Mouse (Mus musculus): ENCODE measurements around the gene Atat1. TPM values are rescaled to one million over a fixed set of nuclear protein-coding genes. Genes with fewer than 3 reads are reported as not detected.

Atat1 gene
- polyA plus RNA-seq, 1 experiment from 2014 or later: 369 TPM

DNA sequence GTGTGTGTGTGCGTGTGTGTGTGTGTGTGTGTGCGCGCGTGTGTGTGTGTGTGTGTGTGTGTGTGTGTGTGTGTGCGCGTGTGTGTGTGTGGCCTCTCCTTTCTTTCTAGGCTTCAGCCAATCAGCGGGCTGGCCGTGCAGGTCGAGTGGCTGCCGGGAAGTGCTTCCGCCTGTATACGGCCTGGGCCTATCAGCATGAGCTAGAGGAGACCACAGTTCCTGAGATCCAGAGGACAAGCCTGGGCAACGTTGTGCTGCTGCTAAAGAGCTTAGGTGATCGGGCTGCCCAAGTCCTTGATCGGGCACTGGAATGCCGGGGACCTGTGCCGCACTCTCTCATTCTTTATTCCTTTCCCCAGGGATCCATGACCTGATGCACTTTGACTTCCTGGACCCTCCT lies 22.1 kb downstream of the Atat1 start:
- Histone ChIP-seq H3K27ac (replicated peaks) (no peak overlapping the region), H3K4me1 (replicated peaks) (no peaks in the 10 kb centered on the region), H3K4me3 (no peak overlapping the region), H3K36me3 (peaks cover 98% of the 10 kb centered on the region), H3K9me3 (no peaks in the 10 kb centered on the region), H3K9ac (no peak overlapping the region), H3K4me2 (no peak overlapping the region), H3K27me3 (no peaks in the 10 kb centered on the region)
- no peak for ATAC-seq (ENCODE audit: low read depth)
- 86% methylated on average over 11 of the region's 17 CpGs for WGBS

DNA sequence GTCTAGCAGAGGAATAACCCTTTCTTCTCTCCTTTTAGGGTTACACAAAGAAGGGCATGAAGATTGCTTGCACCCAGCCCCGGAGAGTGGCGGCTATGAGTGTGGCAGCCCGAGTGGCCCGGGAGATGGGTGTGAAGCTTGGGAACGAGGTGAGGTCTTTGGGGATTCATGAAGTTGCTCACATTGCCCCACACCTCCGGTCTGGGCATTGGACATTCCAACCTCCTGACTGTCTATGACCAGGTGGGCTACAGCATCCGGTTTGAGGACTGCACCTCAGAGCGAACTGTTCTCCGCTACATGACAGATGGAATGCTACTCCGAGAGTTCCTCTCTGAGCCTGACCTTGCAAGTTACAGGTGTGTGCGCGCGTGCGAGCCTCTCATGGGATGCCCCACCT lies 26.1 kb downstream of the Atat1 start:
- H3K9me3 ChIP-seq: no peaks in the 10 kb centered on the region
- H3K4me3 ChIP-seq: no peak overlapping the region
- H3K4me2 ChIP-seq: no peak overlapping the region
- peaks cover 74% of the 10 kb centered on the region for H3K36me3 ChIP-seq
- no peak overlapping the region for H3K27ac ChIP-seq (replicated peaks)
- WGBS: 93% methylated on average over 14 of the region's 14 CpGs
- H3K9ac ChIP-seq: no peak overlapping the region
- ATAC-seq (ENCODE audit: low read depth): no peak
- peaks cover 15% of the 10 kb centered on the region for H3K4me1 ChIP-seq (replicated peaks)
- no peaks in the 10 kb centered on the region for H3K27me3 ChIP-seq

DNA sequence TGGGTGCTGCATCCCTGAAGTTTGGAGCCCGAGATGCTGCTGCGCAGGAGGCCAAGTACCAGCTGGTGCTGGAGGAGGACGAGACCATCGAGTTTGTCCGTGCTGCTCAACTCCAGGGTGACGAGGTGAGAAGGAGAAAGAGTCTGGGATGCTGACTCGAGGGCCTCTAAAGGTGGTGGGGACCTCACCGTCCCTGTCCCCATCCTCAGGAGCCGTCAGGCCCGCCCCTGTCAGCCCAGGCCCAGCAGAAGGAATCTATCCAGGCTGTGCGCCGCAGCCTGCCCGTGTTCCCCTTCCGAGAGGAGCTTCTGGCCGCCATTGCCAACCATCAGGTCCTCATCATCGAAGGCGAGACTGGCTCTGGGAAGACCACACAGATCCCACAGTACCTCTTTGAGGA lies 27.0 kb downstream of the Atat1 start:
- no peak overlapping the region for H3K27ac ChIP-seq (replicated peaks)
- no peaks in the 10 kb centered on the region for H3K9me3 ChIP-seq
- no peak overlapping the region for H3K9ac ChIP-seq
- H3K36me3 ChIP-seq: peaks cover 67% of the 10 kb centered on the region
- H3K4me3 ChIP-seq: no peak overlapping the region
- ATAC-seq (ENCODE audit: low read depth): no peak
- peaks cover 15% of the 10 kb centered on the region for H3K4me1 ChIP-seq (replicated peaks)
- H3K4me2 ChIP-seq: no peak overlapping the region
- H3K27me3 ChIP-seq: no peaks in the 10 kb centered on the region
- 96% methylated on average over 17 of the region's 17 CpGs for WGBS

DNA sequence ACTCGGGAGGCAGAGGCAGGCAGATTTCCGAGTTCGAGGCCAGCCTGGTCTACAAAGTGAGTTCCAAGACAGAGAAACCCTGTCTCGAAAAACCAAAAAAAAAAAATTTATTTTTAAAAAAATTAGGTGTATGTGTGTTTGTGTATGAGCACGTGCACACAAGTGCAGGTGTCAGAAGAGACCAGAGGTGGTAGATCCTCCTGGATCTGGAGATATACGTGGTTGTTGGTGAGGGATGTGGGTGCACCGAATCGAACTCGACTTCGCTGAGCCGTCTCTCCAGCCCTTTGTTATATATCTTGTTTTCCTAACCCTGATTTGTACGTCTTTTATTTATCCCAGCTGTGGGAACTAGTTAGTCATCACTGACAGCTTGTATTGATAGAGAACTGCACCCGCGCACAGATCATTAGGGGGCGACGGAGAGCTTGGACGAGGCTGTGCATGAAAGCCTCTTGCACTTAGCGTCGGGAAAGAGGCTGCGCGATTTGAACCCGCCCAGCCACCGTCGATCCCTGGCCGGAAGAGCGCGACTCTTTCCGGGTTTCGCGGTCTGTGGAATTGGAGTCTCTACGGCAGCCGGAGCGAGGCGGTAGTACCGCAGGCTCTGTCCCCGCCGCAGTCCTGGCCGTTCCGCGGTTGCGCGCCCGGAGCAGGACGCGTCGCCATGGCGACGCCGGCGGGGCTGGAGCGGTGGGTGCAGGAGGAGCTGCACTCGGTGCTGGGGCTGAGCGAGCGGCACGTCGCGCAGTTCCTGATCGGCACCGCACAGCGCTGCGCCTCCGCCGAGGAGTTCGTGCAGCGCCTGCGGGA lies 30.4 kb downstream of the Atat1 start, which contains the start of gene Dhx16:
Gene Dhx16 (plus strand): TSS at position 575 of the 813 bp plus-strand sequence.
- 6% methylated on average over 66 of the region's 66 CpGs for WGBS
- Histone ChIP-seq H3K27ac (replicated peaks) (peak within 1 kb of the TSS; percentile 79), H3K9me3 (no peaks in the 10 kb centered on the region), H3K4me1 (replicated peaks) (peaks cover 15% of the 10 kb centered on the region), H3K9ac (peak within 1 kb of the TSS; percentile 87), H3K27me3 (no peaks in the 10 kb centered on the region), H3K4me3 (peak within 1 kb of the TSS; percentile 72), H3K4me2 (peak within 1 kb of the TSS; percentile 89), H3K36me3 (peaks cover 63% of the 10 kb centered on the region)
- peak; percentile 91 for ATAC-seq (ENCODE audit: low read depth)

DNA sequence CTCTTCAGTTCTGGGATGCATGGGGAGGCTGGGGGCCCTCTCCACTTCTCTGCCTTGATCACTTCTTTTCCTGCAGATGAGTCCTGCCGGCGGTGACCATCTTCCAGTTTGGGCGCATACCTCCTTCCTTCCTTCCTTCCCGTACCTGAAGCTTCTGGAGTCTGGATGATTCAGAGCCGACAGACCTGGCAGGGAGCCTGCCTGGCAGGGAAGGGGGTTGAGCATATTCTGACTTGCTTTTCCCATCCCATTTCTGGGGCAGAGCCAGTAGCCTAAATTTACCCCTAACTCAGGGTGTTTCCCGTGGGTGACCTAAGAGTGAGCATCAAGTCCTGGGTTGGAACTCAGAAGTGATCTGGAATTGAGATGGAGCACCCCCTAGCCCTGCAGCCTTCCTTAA lies 35.2 kb downstream of the Atat1 start:
- H3K4me1 ChIP-seq (replicated peaks): peaks cover 43% of the 10 kb centered on the region
- WGBS: 90% methylated on average over 6 of the region's 6 CpGs
- peaks cover 59% of the 10 kb centered on the region for H3K36me3 ChIP-seq
- ATAC-seq (ENCODE audit: low read depth): no peak
- H3K4me3 ChIP-seq: no peak overlapping the region
- no peaks in the 10 kb centered on the region for H3K27me3 ChIP-seq
- no peak overlapping the region for H3K27ac ChIP-seq (replicated peaks)
- H3K9ac ChIP-seq: no peak overlapping the region
- H3K9me3 ChIP-seq: no peaks in the 10 kb centered on the region
- H3K4me2 ChIP-seq: no peak overlapping the region

DNA sequence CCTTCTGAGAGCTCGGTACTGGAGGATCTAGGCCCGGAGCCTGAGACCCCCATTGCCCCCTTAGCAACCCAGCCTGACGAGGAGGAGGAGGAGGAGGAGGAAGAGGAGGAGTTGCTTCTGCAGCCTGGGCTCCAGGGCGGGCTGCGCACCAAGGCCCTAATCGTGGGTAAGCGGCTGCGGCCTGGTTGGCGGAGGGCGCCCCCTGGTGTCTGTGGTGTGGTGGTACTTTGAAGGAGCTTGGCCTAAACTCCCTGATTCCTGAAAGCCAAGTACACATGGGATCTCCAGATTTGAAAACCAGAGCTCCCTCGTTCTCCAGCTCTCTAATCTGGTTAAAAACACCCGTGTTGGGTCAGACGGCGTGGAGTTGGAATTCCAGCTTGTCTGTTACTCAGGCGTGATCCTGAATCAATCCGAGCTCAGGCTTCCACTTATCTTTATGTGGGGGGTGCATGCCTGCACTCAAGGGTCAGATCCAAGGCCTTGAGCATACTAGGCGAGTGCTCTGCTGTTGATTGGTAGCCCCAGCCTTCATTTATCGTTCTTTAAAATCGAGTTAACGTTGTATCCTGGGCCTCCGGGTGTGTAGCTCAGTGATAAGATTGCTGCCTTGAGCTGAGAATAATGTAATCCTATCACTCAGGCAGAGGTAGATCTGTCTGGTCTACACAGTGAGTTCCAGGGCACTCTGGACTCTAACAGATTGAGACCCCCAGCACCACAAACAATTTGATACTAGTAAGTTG lies 35.9 kb downstream of the Atat1 start:
- peak overlapping the region; percentile 11; the same call in 1 of the 2 replicates for H3K4me3 ChIP-seq
- no peaks in the 10 kb centered on the region for H3K27me3 ChIP-seq
- peaks cover 59% of the 10 kb centered on the region for H3K36me3 ChIP-seq
- peaks cover 51% of the 10 kb centered on the region for H3K4me1 ChIP-seq (replicated peaks)
- no peak for ATAC-seq (ENCODE audit: low read depth)
- H3K9me3 ChIP-seq: no peaks in the 10 kb centered on the region
- 0 out of 2 replicates have a peak overlapping the region, but pooled peaks have one; percentile 33 for H3K27ac ChIP-seq (replicated peaks)
- WGBS: 31% methylated on average over 21 of the region's 21 CpGs
- H3K9ac ChIP-seq: peak overlapping the region; percentile 52
- peak overlapping the region; percentile 36 for H3K4me2 ChIP-seq

DNA sequence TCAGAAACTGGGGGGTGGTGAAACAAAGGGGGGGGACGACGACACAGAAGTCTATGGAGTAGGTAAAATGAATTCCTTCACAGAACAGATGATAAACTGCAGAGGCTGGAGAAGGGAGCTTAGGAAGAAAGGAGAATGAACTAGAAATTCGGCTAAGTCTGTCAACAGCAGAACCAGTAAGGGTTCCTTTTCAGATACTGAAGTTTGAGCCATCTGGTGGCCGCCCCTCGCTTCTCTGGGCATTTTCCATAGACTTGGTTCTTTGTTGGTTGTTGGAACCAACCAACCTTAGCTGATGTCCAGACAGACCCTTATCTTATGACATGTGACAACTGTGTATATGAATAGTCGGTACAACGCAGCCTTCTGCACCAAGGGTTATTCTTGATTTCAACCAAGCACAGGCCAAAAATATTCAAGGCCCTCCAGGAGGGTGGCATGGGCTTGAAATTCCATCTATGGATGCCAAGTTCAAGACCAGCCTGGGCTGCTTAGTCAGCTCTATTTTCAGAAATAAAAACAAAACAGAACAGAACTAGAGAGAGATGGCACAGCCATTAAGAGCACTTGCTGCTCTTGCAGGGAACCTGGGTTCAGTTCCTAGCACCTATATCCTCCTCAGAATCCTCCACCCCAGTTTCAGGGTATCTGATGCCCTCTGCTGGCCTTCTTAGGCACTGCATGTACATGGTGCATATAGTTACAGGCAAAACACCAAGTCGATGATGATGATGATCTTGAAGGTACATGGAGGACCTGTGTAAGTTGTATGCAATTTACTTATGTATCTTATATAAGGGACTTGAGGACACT lies 38.8 kb downstream of the Atat1 start:
- 86% methylated on average over 8 of the region's 8 CpGs for WGBS
- Histone ChIP-seq H3K27me3 (no peaks in the 10 kb centered on the region), H3K9me3 (no peaks in the 10 kb centered on the region), H3K36me3 (peaks cover 48% of the 10 kb centered on the region), H3K4me3 (peak overlapping the region; percentile 81), H3K4me1 (replicated peaks) (peaks cover 73% of the 10 kb centered on the region), H3K27ac (replicated peaks) (peak overlapping the region; percentile 98; the same call in 1 of the 2 replicates), H3K4me2 (peak overlapping the region; percentile 100), H3K9ac (peak overlapping the region; percentile 95)
- no peak for ATAC-seq (ENCODE audit: low read depth)

DNA sequence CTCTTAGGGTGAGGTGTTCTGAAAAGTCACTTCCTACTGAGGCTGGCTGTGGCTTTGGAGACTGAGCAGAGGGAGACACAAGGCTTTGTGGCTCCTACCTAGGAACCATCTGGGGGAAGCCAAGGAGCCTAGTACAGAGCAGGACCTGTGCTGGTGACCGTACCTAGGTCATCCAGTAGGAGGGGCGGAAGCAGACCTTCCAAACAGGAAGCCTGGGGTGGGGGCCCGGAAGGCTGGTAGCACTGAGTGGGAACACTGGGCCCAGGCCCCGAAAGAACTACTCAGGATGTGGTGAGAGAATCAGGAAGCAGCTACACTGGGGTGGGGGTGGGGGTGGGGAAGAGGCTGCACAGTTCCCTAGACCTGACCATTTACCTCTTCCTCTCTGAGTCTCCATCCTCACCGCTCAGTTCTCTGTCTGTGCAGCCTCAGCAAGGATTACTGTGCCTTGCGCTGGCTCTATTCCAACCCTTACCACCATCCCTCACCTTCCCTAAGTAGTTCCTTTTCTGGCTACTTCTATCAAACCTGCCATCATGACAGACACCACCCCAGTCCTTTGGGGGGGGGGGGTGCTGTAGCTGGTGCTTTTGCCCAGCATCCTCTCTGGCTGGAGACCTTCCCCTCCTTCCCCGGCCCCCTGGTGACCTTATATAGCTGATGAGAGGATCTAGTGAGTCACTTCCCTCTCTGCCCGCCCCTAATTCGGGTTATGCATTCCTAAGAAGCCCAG lies 39.6 kb downstream of the Atat1 start:
- H3K36me3 ChIP-seq: peaks cover 41% of the 10 kb centered on the region
- peak overlapping the region; percentile 95 for H3K9ac ChIP-seq
- peak overlapping the region; percentile 100 for H3K4me2 ChIP-seq
- no peak for ATAC-seq (ENCODE audit: low read depth)
- WGBS: 63% methylated on average over 9 of the region's 9 CpGs
- no peaks in the 10 kb centered on the region for H3K9me3 ChIP-seq
- peak overlapping the region; percentile 81 for H3K4me3 ChIP-seq
- peaks cover 73% of the 10 kb centered on the region for H3K4me1 ChIP-seq (replicated peaks)
- no peaks in the 10 kb centered on the region for H3K27me3 ChIP-seq
- H3K27ac ChIP-seq (replicated peaks): peak overlapping the region; percentile 98

DNA sequence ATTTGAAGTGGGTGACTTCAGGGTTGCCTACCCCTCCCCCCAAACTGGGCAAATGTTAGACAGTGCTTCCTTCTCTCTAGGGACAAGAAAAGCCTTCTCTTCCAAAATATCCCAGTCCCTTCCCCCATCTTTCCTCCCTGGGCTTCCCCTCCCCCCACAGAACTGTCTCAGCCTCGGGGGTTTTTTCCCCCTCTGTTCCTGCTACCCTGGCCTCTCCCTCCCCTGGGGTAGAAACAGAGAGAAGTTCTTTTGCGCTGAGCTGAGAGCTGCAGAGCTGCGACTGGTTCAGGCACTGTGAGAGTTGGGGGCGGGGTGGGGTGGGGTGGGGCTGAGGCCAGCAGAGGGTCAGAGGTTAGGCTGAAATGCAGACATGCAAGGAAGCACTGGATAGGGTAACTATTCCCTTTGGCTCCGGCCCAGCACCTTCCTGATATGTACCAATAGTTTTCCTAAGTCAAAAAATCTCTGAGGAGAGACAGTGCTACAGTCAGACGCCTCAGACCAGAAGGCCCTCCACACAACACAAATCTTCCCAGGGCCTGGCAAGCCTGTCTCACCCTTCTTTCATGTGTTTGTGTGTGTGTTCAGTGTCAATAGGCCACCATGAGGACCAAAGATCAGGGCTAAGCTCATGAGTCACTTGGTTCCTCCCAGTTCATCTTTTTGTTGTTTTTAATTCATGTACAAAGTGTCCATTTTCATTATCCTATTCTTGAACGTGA lies 40.4 kb downstream of the Atat1 start:
- Histone ChIP-seq H3K9me3 (no peaks in the 10 kb centered on the region), H3K9ac (peak overlapping the region; percentile 95), H3K27ac (replicated peaks) (peak overlapping the region; percentile 98), H3K36me3 (peaks cover 33% of the 10 kb centered on the region), H3K4me1 (replicated peaks) (peaks cover 81% of the 10 kb centered on the region), H3K4me3 (peak overlapping the region; percentile 81), H3K27me3 (no peaks in the 10 kb centered on the region), H3K4me2 (peak overlapping the region; percentile 100)
- ATAC-seq (ENCODE audit: low read depth): no peak
- 3% methylated on average over 7 of the region's 7 CpGs for WGBS

DNA sequence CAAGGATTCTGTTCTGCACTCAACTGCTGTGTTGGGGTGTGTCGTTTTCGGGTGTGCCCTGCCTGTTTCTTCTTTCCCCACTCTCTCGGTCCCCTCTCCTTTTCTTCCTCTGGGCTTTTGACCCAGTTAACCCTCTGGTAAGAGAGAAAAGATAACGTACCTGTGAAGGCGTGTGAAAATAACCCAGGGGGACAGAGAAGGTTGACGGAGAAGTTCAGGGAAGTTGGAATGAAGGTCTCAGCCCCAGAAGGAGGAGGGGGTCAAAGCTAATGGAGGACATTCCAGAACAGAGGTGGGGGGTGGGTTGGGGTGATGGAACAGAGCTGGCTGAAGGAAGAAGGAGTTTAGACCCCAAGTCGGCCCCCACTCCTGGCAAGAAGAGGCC lies 40.9 kb downstream of the Atat1 start:
- H3K27ac ChIP-seq (replicated peaks): peak overlapping the region; percentile 98
- no peak for ATAC-seq (ENCODE audit: low read depth)
- peak overlapping the region; percentile 100 for H3K4me2 ChIP-seq
- H3K9ac ChIP-seq: peak overlapping the region; percentile 95
- no peaks in the 10 kb centered on the region for H3K9me3 ChIP-seq
- H3K27me3 ChIP-seq: no peaks in the 10 kb centered on the region
- peaks cover 27% of the 10 kb centered on the region for H3K36me3 ChIP-seq
- H3K4me1 ChIP-seq (replicated peaks): peaks cover 83% of the 10 kb centered on the region
- H3K4me3 ChIP-seq: peak overlapping the region; percentile 81
- WGBS: 10% methylated on average over 7 of the region's 7 CpGs

Measured in neural tube, embryonic 13.5 days (tissue).